Mouse (Mus musculus) sigmoid colon, adult 10 weeks (tissue): ENCODE measurements around the gene Clec4b2. TPM values are rescaled to one million over a fixed set of nuclear protein-coding genes. Genes with fewer than 3 reads are reported as not detected.

Source experiments
- polyA plus RNA-seq: library from polyadenylated mRNA; stranded (reverse); fragments of 350-450 nt; fragmentation: Illumina TruSeq; extraction: RNeasy Lipid Tissue Mini Kit (QIAGEN cat#74804); gene quantifications from one replicate; pipeline ENCODE4 v1.2.3, GENCODE M21; 2014; ENCODE audit warnings: low read depth, low replicate concordance

The Clec4b2 gene
- 0.38 TPM for polyA plus RNA-seq

DNA sequence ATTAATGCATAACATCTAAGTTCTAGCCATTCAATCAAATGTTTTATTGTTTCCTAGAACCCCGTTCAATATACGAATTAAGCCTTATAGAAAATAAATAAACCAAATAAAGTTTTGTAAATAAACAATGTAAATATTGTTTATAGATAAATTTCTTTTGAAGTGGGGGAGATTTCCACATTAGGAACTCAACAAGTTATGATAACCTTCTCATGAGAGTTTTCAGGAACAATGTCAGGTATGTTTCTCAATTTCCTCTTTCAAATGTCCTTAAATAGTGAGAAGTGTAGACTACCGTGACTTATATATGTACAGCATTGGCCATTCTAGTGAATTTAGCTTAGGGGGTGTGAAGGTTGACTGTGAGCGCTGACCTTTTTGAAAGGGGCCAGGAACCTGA is at the start of gene Clec4b2:
TSS of gene Clec4b2 (plus strand) at position 301 of the 400 bp plus-strand sequence.

DNA sequence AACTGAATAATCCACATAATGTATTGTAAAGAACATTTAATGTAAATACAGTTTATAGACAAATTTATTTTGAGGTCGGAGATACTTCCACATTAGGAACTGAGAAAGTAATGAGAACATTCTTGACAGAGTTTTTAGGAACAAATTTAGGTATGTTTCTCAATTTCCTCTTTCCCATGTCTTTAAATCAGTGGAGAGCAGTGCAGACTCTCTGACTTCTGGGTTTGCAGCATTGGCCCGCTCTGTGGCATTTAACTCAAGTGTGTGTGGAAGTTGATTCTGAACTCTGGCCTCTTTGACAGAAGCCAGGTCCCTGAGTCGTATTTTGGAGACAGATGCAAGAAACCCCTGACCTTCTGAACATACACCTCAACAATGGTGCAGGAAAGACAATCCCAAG is 57.0 kb downstream of the Clec4b2 start, which contains the start of gene Clec4n:
TSS of gene Clec4n (plus strand) at position 200 of the 400 bp plus-strand sequence.

Other genes with a start within 250 kb of the Clec4b2 start
- gene Clec4a3, start 220.4 kb upstream of the Clec4b2 start, polyA plus RNA-seq = 16.4 TPM
- gene Clec4a4, start 182.5 kb upstream of the Clec4b2 start, polyA plus RNA-seq = 0.66 TPM
- gene Clec4b1, start 122.9 kb upstream of the Clec4b2 start, polyA plus RNA-seq = 0.69 TPM
- 16.0 TPM for gene Clec4a2, start 66.5 kb upstream of the Clec4b2 start, polyA plus RNA-seq
- 15.2 TPM for gene Clec4n, start 57.0 kb downstream of the Clec4b2 start, polyA plus RNA-seq
- 4.4 TPM for gene Clec4d, start 89.2 kb downstream of the Clec4b2 start, polyA plus RNA-seq
- 0.88 TPM for gene Clec4e, start 117.0 kb downstream of the Clec4b2 start, polyA plus RNA-seq
- not detected for gene Vmn2r19, start 135.4 kb downstream of the Clec4b2 start, polyA plus RNA-seq
- not detected for gene Vmn2r20, start 245.2 kb downstream of the Clec4b2 start, polyA plus RNA-seq